Mouse (Mus musculus): Measurements from ENCODE around the gene Ms4a1.

- TF ChIP-seq CTCF (IDR thresholded peaks at IDR 0.05), result no peak
- no peak for TF ChIP-seq EP300 (IDR thresholded peaks at IDR 0.05)
Measured at GRCm38 (mm10) chr19:11242560-11242959, 23.5 kb downstream of the Ms4a1 start.
